Comparison of ENCODE assay signal across 24 mouse cellular contexts in the genomic region with DNA sequence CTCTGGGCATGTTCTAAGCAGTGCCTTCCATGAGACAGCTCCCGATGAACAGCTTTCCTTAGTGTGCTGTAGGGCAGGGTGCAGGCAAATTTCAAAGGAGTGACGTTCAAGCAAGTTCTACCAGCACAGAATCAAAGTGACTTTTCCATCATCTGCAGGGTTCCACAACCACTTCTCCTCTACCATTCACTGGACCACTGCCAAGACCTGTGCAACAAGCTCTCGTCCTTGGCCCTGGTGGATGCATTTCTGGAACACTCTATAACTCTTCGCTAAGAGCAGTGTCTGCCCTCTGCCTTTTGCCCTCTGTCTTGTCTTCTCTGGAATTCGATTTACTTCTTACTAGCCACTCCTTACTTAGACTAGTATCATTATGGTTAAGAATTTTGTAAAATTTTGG.
"Had no signal": no experiment of that assay in that cellular context is flagged by ENCODE, and none has a peak within 500 bp of the region (broad histone marks: within the 10 kb centered on the region; RNA-seq: fewer than 3 reads in every experiment).

No protein-coding gene starts in this region.

- H3K9ac ChIP-seq: limb, embryonic 13.5 days; liver, embryonic 12.5 days; liver, embryonic 15.5 days; lung, embryonic 15.5 days; midbrain, embryonic 12.5 days; midbrain, embryonic 15.5 days; neural tube, embryonic 12.5 days; neural tube, embryonic 15.5 days; stomach, embryonic 15.5 days had no signal

- H3K27me3 ChIP-seq: limb, embryonic 13.5 days; lung, embryonic 15.5 days; midbrain, embryonic 12.5 days; midbrain, embryonic 15.5 days; neural tube, embryonic 12.5 days; neural tube, embryonic 15.5 days; stomach, embryonic 15.5 days had no signal

- H3K4me3 ChIP-seq: limb, embryonic 10.5 days; limb, embryonic 13.5 days; liver, embryonic 12.5 days; liver, embryonic 15.5 days; lung, embryonic 15.5 days; megakaryocyte, embryonic 14.5 days; midbrain, embryonic 12.5 days; midbrain, embryonic 15.5 days; neural tube, embryonic 12.5 days; neural tube, embryonic 15.5 days; stomach, embryonic 15.5 days had no signal

- H3K4me1 ChIP-seq: limb, embryonic 13.5 days; liver, embryonic 12.5 days; liver, embryonic 15.5 days; lung, embryonic 15.5 days; midbrain, embryonic 12.5 days; midbrain, embryonic 15.5 days; neural tube, embryonic 12.5 days; neural tube, embryonic 15.5 days; stomach, embryonic 15.5 days had no signal

- H3K27ac ChIP-seq: limb, embryonic 10.5 days; limb, embryonic 13.5 days; liver, embryonic 12.5 days; liver, embryonic 15.5 days; lung, embryonic 15.5 days; midbrain, embryonic 12.5 days; midbrain, embryonic 15.5 days; neural tube, embryonic 12.5 days; neural tube, embryonic 15.5 days; stomach, embryonic 15.5 days had no signal

- H3K36me3 ChIP-seq: limb, embryonic 10.5 days; limb, embryonic 13.5 days; liver, embryonic 12.5 days; liver, embryonic 15.5 days; lung, embryonic 15.5 days; midbrain, embryonic 12.5 days; midbrain, embryonic 15.5 days; neural tube, embryonic 12.5 days; stomach, embryonic 15.5 days had no signal

- DNase-seq: kidney, adult 18-20 months; kidney, adult 9 months; kidney, postnatal 14 days; kidney, postnatal 4 days; layer of hippocampus, adult 9-11 months; liver; lung, adult 18-20 months; lung, postnatal 10 days; lung, postnatal 36 days; retina, postnatal 1 day; right cerebral cortex, postnatal 25 days; spleen, adult 18-20 months; thymus, postnatal 25 days had no signal

- ATAC-seq: liver, embryonic 12.5 days; midbrain, embryonic 15.5 days had no signal
